Mouse (Mus musculus) forebrain, embryonic 15.5 days (tissue): ENCODE measurements at regions not wholly inside any gene's neighbourhood (a gene's known extent, or its start where the extent isn't known, plus 50 kb on each side); places are given as distances from the start of the nearest gene placed in this dataset.
"Not testable (repeated sequence)": the region's sequence is repeated elsewhere in the genome, so short reads cannot be mapped to it uniquely, and the experiment has no call there.

ENCODE experiments used
- ATAC-seq: fragments of 200-750 bp; cut with Nextera tagmentation; replicated peaks from 2 replicates; pipeline ENCODE4 v1.8.0; 2017; ENCODE audit warnings: mild to moderate bottlenecking, moderate TSS enrichment, moderate library complexity
- H3K27ac ChIP-seq: fragments of 300-500 bp; sonication (generic); replicated peaks from 2 replicates; pipeline ENCODE4 v1.5.1; 2015; ENCODE audit warnings: mild to moderate bottlenecking, inconsistent platforms
- H3K27me3 ChIP-seq: fragments of 300-500 bp; sonication (generic); 2 replicates; pipeline ENCODE4 v1.6.1; 2015; ENCODE audit warnings: inconsistent platforms
- H3K36me3 ChIP-seq: fragments of 300-500 bp; sonication (generic); 2 replicates; pipeline ENCODE4 v1.6.1; 2015; ENCODE audit warnings: mild to moderate bottlenecking, inconsistent platforms
- H3K4me1 ChIP-seq: fragments of 300-500 bp; sonication (generic); 2 replicates; pipeline ENCODE4 v1.6.1; 2015; ENCODE audit warnings: inconsistent platforms
- H3K4me2 ChIP-seq: fragments of 300-500 bp; sonication (generic); replicated peaks from 2 replicates; pipeline ENCODE4 v1.6.1; 2015; ENCODE audit warnings: mild to moderate bottlenecking, inconsistent platforms
- H3K4me3 ChIP-seq: fragments of 300-500 bp; sonication (generic); 2 replicates; pipeline ENCODE4 v1.5.1; 2015; ENCODE audit warnings: mild to moderate bottlenecking, inconsistent platforms
- H3K9ac ChIP-seq: fragments of 300-500 bp; sonication (generic); replicated peaks from 2 replicates; pipeline ENCODE4 v1.6.1; 2015; ENCODE audit warnings: mild to moderate bottlenecking, inconsistent platforms
- H3K9me3 ChIP-seq: fragments of 300-500 bp; sonication (generic); 2 replicates; pipeline ENCODE4 v1.6.1; 2016; ENCODE audit warnings: inconsistent platforms
- WGBS: fragments of 180-500 bp; shearing (Covaris S2); methylation state at CpG from one replicate; pipeline ENCODE4 v1.1.7; 2015; ENCODE audit warnings: mixed read lengths; 5-methylcytosine and 5-hydroxymethylcytosine counted together

DNA sequence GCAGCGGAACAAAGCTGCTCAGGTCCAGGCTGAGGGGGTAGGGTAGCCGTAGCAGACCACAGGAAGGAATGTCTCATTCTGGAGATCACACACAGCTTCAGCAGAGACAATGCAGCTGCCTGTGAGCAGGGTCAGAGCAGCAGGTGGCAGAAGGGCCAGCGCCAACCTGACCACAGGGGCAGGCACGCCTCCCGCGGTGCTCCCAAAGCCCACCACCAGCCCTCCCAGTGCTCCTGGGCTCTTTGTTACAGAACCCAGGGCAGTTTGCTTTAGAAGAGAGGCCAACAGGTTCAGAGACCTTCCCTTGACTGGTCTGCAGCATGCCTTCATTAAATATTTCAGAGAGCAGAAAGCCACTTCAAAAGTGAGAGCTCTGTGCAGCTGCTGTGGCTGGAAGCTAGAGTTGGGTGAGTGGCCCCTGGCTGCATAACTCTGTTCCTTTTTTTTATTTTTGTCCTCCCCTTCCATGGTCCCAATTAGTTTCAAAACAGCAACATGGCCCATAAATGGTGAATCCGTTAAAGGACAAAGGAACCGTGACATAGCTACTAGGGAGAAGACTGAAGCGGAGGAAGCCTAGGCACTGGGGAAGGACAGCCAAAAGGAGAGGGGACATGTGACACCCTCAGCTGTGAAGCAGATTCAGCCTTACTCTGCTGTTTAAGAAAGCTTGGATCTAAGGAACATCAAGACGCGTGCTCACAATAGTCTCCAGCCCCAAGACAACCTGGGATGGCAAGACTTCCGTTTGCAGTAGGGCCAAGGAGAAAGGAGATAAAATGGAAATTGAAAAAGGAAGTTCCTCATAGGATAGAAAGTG, 350.9 kb upstream of the Cdh5 start:
- Histone ChIP-seq H3K27me3 (no peaks in the 10 kb centered on the region), H3K9me3 (no peaks in the 10 kb centered on the region), H3K4me3 (no peak overlapping the region), H3K4me2 (no peak overlapping the region), H3K27ac (no peak overlapping the region), H3K9ac (no peak overlapping the region), H3K36me3 (no peaks in the 10 kb centered on the region), H3K4me1 (no peaks in the 10 kb centered on the region)
- WGBS, result 46% methylated on average over 12 of the region's 12 CpGs
- ATAC-seq, result no peak

DNA sequence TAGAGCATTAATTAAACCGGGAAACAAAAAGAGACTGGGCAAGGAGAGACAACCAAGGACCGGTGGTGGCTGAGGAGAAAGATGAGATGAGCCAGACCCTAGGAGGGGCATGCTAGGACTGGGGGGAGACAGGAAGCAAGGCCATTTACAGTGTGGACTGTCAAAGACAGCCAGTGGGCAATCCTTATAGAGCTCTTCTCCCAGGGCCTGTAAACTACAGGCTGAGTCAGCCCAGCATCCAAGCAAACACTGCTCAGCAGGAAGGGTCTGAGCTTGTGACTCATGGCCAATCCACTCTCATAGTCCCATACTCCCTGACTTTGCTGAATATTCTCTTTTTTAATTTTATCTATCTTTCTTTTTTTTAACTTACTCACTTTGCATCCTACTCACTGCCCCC, 350.3 kb upstream of the Cdh5 start:
- no peaks in the 10 kb centered on the region for H3K27me3 ChIP-seq
- no peak overlapping the region for H3K4me3 ChIP-seq
- no peaks in the 10 kb centered on the region for H3K9me3 ChIP-seq
- H3K36me3 ChIP-seq, result no peaks in the 10 kb centered on the region
- no peak overlapping the region for H3K27ac ChIP-seq
- no peak overlapping the region for H3K4me2 ChIP-seq
- H3K4me1 ChIP-seq, result no peaks in the 10 kb centered on the region
- ATAC-seq, result no peak
- WGBS, result 69% methylated on average over 2 of the region's 2 CpGs
- H3K9ac ChIP-seq, result no peak overlapping the region

DNA sequence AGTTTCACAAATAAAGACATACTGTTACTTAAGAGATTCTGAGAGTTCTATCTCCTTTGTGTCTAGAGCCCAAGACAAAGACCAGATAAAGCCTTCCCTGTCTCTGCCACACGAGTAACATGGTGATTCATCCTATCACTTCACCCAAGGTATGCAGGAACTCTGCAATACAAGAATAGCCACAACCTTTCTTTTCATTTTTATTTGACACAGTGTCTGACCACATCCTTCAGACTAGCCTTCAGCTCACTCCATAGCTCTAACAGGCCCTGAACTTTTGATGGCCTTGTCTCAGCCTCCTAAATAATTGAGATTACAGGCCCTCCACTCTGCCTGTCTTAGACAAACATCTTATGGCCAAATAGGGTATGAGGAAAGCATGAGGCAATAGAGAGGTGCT, 337.6 kb upstream of the Cdh5 start:
- H3K36me3 ChIP-seq, result no peaks in the 10 kb centered on the region
- ATAC-seq, result no peak
- no peak overlapping the region for H3K27ac ChIP-seq
- no peaks in the 10 kb centered on the region for H3K4me1 ChIP-seq
- WGBS, result 83% methylated on average over 1 of the region's 1 CpGs
- no peak overlapping the region for H3K4me3 ChIP-seq
- no peak overlapping the region for H3K9ac ChIP-seq
- H3K9me3 ChIP-seq, result no peaks in the 10 kb centered on the region
- H3K4me2 ChIP-seq, result no peak overlapping the region
- no peaks in the 10 kb centered on the region for H3K27me3 ChIP-seq

DNA sequence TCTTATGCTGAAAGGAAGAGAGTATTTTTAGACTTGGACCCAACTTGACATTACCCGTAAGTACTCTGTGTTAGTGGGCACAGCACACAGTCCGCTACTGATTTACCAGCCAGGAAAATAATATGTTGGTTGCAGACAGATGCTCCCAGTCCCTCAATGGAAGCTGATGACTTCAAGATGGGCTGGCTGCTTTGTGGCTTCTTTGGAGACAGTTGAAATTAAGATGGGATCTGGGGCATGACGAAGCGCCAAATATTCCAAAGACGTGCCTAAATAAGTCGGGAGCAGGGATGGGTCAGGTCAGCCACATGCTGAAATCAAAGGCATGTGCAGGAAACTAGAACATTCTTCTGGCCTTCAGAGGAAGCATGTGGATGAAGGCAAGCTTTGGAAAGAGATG, 321.8 kb upstream of the Cdh5 start:
- no peak overlapping the region for H3K27ac ChIP-seq
- H3K9me3 ChIP-seq, result no peaks in the 10 kb centered on the region
- no peaks in the 10 kb centered on the region for H3K36me3 ChIP-seq
- no peak overlapping the region for H3K4me3 ChIP-seq
- no peaks in the 10 kb centered on the region for H3K4me1 ChIP-seq
- WGBS, result 94% methylated on average over 6 of the region's 6 CpGs
- H3K4me2 ChIP-seq, result no peak overlapping the region
- H3K9ac ChIP-seq, result no peak overlapping the region
- H3K27me3 ChIP-seq, result no peaks in the 10 kb centered on the region
- ATAC-seq, result no peak

DNA sequence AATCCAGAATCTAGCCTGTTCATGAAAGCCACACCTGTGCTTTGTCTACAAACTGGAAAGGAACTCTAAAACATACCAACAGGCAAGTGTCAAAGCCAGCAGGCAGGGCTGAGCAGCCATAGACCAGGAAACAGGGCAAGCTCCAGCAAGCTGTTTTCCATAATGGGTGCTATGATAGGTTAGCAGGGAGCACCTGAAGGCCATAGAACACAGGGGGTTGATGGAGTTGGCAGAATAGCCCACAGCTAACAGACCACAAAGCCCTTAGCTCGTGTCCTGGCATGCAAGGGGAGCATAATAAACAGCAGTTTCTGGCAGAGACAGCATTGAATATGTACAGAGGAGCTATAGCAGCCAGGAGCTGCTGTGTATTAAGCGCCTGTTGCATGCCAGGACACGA, 313.1 kb upstream of the Cdh5 start:
- Histone ChIP-seq H3K4me1 (no peaks in the 10 kb centered on the region), H3K27me3 (no peaks in the 10 kb centered on the region), H3K9me3 (no peaks in the 10 kb centered on the region), H3K4me2 (no peak overlapping the region), H3K9ac (no peak overlapping the region), H3K36me3 (no peaks in the 10 kb centered on the region), H3K4me3 (no peak overlapping the region), H3K27ac (no peak overlapping the region)
- 72% methylated on average over 3 of the region's 3 CpGs for WGBS
- no peak for ATAC-seq

DNA sequence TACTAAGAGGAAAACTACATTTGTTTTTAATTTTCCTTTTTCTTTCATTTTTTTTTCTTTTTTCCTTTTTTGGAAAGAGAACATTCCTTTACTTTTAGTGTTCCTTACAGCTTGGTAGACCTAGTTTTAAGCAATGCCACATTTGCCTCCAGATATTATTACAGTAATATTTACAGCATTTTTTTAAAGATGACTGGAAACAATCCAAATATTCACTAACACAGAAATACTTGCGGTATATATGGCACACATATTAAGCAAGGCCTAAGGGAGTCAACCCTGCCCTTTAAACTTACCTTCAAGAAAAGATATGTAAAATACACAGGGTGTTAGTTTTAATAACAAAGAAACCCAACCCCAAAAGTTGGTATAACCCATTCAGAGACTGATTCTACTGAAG, 308.1 kb upstream of the Cdh5 start:
- no peak for ATAC-seq
- Histone ChIP-seq H3K9ac (no peak overlapping the region), H3K4me1 (no peaks in the 10 kb centered on the region), H3K27me3 (no peaks in the 10 kb centered on the region), H3K27ac (no peak overlapping the region), H3K9me3 (no peaks in the 10 kb centered on the region), H3K36me3 (no peaks in the 10 kb centered on the region), H3K4me3 (no peak overlapping the region), H3K4me2 (no peak overlapping the region)
- 94% methylated on average over 1 of the region's 1 CpGs for WGBS

DNA sequence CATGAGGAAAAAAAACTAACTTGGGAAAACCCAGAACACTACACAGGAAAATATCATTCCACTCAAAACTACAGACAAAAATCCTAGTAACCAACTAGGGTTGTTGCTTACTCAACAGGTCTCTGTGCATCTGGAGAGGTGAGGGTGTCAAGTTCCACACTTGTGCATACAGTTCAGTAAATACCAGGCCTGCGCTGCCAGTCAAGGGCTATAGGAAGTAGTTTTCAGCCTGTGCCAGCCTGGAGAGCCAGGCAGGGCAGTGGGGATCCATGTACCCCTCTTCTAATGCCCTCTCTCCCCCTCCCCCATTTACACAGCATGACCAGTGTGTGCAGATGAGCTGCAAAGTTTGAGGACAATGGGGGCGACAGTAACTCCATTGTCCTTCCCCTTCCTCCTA, 302.8 kb upstream of the Cdh5 start:
- not testable (repeated sequence) for H3K27ac ChIP-seq, H3K27me3 ChIP-seq, H3K4me3 ChIP-seq, ATAC-seq, H3K9me3 ChIP-seq, H3K9ac ChIP-seq, H3K4me1 ChIP-seq, H3K4me2 ChIP-seq, H3K36me3 ChIP-seq
- 93% methylated on average over 2 of the region's 2 CpGs for WGBS

DNA sequence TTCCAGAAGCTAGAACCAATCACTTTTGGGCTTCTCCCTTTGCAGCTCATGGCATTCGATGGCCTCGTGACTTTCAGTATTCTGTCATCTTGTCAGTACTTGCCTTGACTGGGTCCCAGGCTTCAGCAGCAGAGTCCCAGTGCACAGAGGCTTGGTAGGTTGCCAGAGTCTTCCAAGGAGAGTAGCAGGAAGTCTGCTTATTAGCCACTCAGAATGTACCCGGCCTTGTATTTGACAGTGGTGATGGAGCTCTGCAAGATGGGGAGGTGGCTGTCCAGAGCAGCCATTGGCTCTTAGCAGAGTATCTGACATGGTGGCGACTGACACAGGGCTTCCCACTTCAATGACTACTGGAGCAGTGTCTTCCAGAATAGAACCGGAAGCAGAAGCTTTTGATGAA, 293.3 kb upstream of the Cdh5 start:
- ATAC-seq, result no peak

DNA sequence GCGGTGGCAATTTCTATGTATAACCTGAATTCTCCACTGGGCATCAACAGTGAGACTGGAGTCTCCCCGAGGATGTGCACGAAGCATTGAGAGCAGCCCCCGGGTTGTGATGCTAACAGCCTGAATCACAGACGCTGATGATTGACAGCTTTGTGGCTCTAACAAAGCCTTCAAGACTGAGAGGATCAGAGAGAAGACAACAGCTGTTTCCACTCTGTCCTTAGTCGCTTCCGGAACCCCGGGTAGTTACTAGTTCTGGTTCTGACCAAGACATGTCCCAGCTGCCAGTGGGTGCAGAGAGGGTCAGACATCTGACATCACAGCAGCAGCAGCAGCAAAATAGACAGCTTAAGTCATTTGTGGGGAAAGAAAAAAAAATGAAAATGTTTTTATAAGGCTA, 292.8 kb upstream of the Cdh5 start:
- WGBS, result 65% methylated on average over 8 of the region's 8 CpGs
- Histone ChIP-seq H3K27me3 (0 out of 2 replicates have a peak, but pooled peaks cover 6% of the 10 kb centered on the region), H3K9me3 (no peaks in the 10 kb centered on the region), H3K4me3 (no peak overlapping the region), H3K36me3 (no peaks in the 10 kb centered on the region), H3K4me2 (no peak overlapping the region), H3K4me1 (peaks cover 3% of the 10 kb centered on the region; the same call in 1 of the 2 replicates), H3K27ac (no peak overlapping the region), H3K9ac (no peak overlapping the region)
- no peak for ATAC-seq

More for the DNA sequence above, 293.3 kb upstream of the Cdh5 start:
- 0 out of 2 replicates have a peak, but pooled peaks cover 6% of the 10 kb centered on the region for H3K27me3 ChIP-seq
- no peak overlapping the region for H3K4me2 ChIP-seq
- no peaks in the 10 kb centered on the region for H3K4me1 ChIP-seq
- no peak overlapping the region for H3K4me3 ChIP-seq
- 82% methylated on average over 5 of the region's 5 CpGs for WGBS
- H3K36me3 ChIP-seq, result no peaks in the 10 kb centered on the region
- no peak overlapping the region for H3K27ac ChIP-seq
- H3K9me3 ChIP-seq, result no peaks in the 10 kb centered on the region
- no peak overlapping the region for H3K9ac ChIP-seq

DNA sequence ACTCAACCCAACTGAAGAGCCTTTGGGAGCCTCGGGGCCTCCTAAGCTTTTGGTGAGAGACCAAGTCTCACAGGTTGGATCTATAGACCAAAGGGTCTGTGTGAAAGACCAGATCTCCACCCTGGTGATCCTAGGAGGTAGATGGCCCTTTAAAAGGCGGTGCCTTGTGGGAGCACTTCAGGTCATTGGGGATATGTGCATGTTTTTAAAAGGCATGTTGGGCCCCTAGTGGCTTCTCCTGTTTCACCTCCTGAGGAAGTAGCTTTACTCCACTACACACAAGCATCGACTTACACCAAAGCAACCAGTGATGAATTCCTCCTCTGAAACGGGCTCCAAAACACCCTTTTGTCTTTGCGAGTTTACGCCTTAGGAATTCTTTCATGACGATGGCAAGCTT, 292.3 kb upstream of the Cdh5 start:
- no peak overlapping the region for H3K9ac ChIP-seq
- H3K9me3 ChIP-seq, result no peaks in the 10 kb centered on the region
- WGBS, result 71% methylated on average over 7 of the region's 7 CpGs
- H3K36me3 ChIP-seq, result no peaks in the 10 kb centered on the region
- H3K4me1 ChIP-seq, result peaks cover 8% of the 10 kb centered on the region
- H3K27me3 ChIP-seq, result 0 out of 2 replicates have a peak, but pooled peaks cover 6% of the 10 kb centered on the region
- no peak overlapping the region for H3K4me2 ChIP-seq
- no peak overlapping the region for H3K27ac ChIP-seq
- no peak for ATAC-seq
- H3K4me3 ChIP-seq, result no peak overlapping the region

DNA sequence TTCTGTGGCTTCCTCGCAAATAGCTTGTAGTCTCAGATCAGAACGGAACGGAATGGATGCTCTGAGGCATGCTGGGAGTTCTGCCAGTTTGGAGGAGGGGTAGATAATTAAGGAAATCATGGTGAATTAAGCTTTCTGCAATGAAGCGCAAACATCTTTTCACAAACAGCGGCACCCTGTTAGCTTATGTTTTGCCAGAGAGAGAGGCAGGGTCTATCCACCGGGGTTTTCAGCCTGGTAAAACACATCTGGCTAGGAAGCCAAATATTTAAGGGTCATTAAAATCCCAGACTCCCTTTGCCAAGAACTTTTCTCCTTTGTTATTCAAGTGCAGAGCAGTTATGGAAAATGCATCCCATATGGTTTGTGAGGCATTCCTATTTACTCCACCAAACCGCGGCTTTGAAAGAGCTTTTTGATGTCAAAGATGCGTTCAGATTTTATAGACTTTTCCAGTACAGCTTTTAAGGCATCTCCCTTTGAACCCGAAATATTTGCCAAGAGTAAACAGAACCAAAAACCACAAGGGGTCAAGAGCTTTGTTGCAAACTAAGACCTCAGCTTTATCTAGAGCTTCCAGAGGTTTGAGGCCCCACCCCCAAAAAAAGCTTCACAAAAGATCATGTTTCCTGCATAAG, 287.4 kb upstream of the Cdh5 start:
- H3K27ac ChIP-seq, result no peak overlapping the region
- H3K27me3 ChIP-seq, result 0 out of 2 replicates have a peak, but pooled peaks cover 6% of the 10 kb centered on the region
- H3K4me1 ChIP-seq, result peaks cover 11% of the 10 kb centered on the region
- H3K36me3 ChIP-seq, result no peaks in the 10 kb centered on the region
- H3K9ac ChIP-seq, result no peak overlapping the region
- no peak overlapping the region for H3K4me3 ChIP-seq
- ATAC-seq, result peak; percentile 75; the same call in 1 of the 2 replicates
- H3K4me2 ChIP-seq, result peak overlapping the region; percentile 2; the same call in 1 of the 2 replicates
- H3K9me3 ChIP-seq, result no peaks in the 10 kb centered on the region
- WGBS, result 22% methylated on average over 10 of the region's 10 CpGs

DNA sequence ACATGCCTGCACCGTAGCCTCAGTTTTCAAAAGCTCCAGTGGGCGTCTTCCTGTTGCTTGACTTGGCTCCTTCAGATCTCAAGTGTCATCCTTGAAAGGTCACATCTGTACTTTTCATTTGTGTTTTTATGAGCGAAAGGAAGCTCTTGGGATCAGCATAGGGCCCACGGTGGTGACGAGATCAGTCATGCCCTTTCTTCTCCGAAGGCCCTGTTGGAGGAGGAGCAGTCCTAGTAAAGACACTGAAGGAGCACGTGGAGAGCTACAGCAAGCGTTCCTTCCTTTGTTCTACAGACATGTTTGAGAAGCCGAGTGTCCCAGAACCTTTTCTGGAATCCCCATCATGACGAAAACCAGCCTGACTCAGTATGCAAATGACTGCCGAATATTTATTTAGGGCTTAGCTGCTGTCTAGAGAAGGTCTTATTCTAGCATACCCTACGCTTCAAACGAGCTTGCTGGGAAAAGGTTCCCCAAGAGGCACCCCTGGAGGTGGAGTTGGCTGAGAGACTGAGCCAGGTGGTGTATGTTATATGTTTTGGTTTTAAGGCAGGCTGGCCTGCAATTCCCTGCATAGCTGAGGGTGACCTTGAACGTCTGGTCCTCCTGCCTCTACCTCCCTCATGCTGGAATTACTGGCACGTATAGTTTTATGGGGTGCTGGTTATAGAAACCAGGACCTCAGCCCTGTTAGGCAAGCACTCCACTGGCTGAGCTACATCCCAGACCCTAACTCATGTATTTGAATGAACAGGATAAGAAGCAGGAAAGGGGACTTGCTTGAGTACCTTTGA, 285.1 kb upstream of the Cdh5 start:
- no peak for ATAC-seq
- Histone ChIP-seq H3K9ac (no peak overlapping the region), H3K4me1 (peaks cover 11% of the 10 kb centered on the region), H3K36me3 (no peaks in the 10 kb centered on the region), H3K27me3 (0 out of 2 replicates have a peak, but pooled peaks cover 6% of the 10 kb centered on the region), H3K9me3 (no peaks in the 10 kb centered on the region), H3K4me2 (no peak overlapping the region), H3K4me3 (no peak overlapping the region), H3K27ac (no peak overlapping the region)
- 85% methylated on average over 15 of the region's 15 CpGs for WGBS
